Mouse (Mus musculus) liver, adult 2 months (tissue): ENCODE measurements around the gene Hhip. TPM values are rescaled to one million over a fixed set of nuclear protein-coding genes. Genes with fewer than 3 reads are reported as not detected.

Experiments used
- DNase-seq: peaks from one replicate; pipeline ENCODE4 v3.0.0-alpha.2; 2011; ENCODE audit warnings: low read depth, low spot score; ENCODE audit errors: extremely low read depth
- H3K27ac ChIP-seq: fragments of 200-500 bp; replicated peaks from 2 replicates; pipeline ENCODE4 v1.5.1; 2012; ENCODE audit warnings: low read depth, mild to moderate bottlenecking, control low read depth, inconsistent platforms, low read length; ENCODE audit not compliant: insufficient read depth
- H3K27me3 ChIP-seq: fragments of 200-500 bp; 2 replicates; pipeline ENCODE4 v1.6.1; 2012; ENCODE audit warnings: mild to moderate bottlenecking, moderate library complexity, low read length, inconsistent platforms; ENCODE audit not compliant: control insufficient read depth, insufficient read depth
- H3K36me3 ChIP-seq: fragments of 200-500 bp; 2 replicates; pipeline ENCODE4 v1.6.1; 2012; ENCODE audit warnings: low read length, inconsistent platforms; ENCODE audit not compliant: control insufficient read depth, insufficient read depth
- H3K4me1 ChIP-seq: fragments of 200-500 bp; 2 replicates; pipeline ENCODE4 v1.6.1; 2011; ENCODE audit warnings: low read length; ENCODE audit not compliant: control insufficient read depth, insufficient read depth
- H3K4me3 ChIP-seq: fragments of 200-500 bp; 2 replicates; pipeline ENCODE4 v1.5.1; 2011; ENCODE audit warnings: low read depth, mild to moderate bottlenecking, control low read depth, low read length, moderate library complexity; ENCODE audit not compliant: insufficient read depth
- H3K79me2 ChIP-seq: fragments of 200-500 bp; 2 replicates; pipeline ENCODE4 v1.6.1; 2012; ENCODE audit warnings: inconsistent platforms, mild to moderate bottlenecking, low read length, moderate library complexity; ENCODE audit not compliant: control insufficient read depth, insufficient read depth
- H3K9ac ChIP-seq: fragments of 200-500 bp; 2 replicates; pipeline ENCODE4 v1.6.1; 2012; ENCODE audit warnings: low read depth, mild to moderate bottlenecking, control low read depth, inconsistent platforms, low read length
- CTCF ChIP-seq: fragments of 200-500 bp; IDR thresholded peaks from 2 replicates; pipeline ENCODE4 v1.5.1; 2011; ENCODE audit warnings: low read depth, low read length, control low read depth
- POLR2A ChIP-seq: fragments of 200-500 bp; IDR thresholded peaks from 2 replicates; pipeline ENCODE4 v1.6.1; 2011; ENCODE audit warnings: low read length, control low read depth; ENCODE audit not compliant: insufficient read depth; ENCODE audit errors: extremely low read depth
- WGBS: fragments of 180-500 bp; shearing (Covaris S2); methylation state at CpG from one replicate; pipeline ENCODE4 v1.1.7; 2018; 5-methylcytosine and 5-hydroxymethylcytosine counted together
- polyA plus RNA-seq: library from polyadenylated mRNA; depleted of rRNA; stranded (reverse); fragments of >200 nt; gene quantifications from 2 replicates; pipeline ENCODE4 v1.2.3, GENCODE M21; 2012
- total RNA-seq: library from RNA; depleted of rRNA; stranded (reverse); fragments of >200 nt; gene quantifications from 2 replicates; pipeline ENCODE4 v1.2.3, GENCODE M21; 2014

The Hhip gene
- total and polyA plus RNA-seq, 2 experiments, result 0.53 to 2.0 TPM

- no peak overlapping the region for H3K27ac ChIP-seq
- no peaks in the 10 kb centered on the region for H3K79me2 ChIP-seq
- 80% methylated on average over 2 of the region's 2 CpGs for WGBS
- H3K9ac ChIP-seq, result no peak overlapping the region
- no peak overlapping the region for H3K4me3 ChIP-seq
- TF ChIP-seq CTCF (no peak), POLR2A (no peak)
- H3K4me1 ChIP-seq, result no peaks in the 10 kb centered on the region
- no peaks in the 10 kb centered on the region for H3K27me3 ChIP-seq
- H3K36me3 ChIP-seq, result no peaks in the 10 kb centered on the region
- no peak for DNase-seq
These were observed 72.9 kb downstream of the Hhip start for GRCm38 (mm10) chr8:79984946-79985345.

DNA sequence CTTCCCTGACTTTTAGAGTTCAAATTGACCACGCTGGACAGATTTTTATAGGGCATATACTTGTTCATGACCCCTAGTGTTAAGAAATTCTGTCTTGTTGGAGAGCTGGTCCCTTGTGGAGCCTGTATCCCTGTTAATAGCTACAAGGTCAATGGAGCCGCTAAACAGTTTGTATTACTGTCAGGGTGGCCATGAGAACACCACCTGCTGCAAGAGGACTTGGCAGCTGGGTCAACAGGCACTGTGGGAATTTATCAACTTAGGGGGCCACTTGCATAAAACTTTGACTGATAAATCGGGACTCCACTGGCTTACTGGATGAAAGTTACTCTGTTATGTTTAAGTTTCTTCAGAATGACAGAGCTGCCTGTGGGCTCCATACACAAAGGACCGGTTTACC lies 75.7 kb downstream of the Hhip start:
- no peak for DNase-seq
- no peaks in the 10 kb centered on the region for H3K27me3 ChIP-seq
- WGBS, result 38% methylated on average over 4 of the region's 4 CpGs
- H3K79me2 ChIP-seq, result no peaks in the 10 kb centered on the region
- TF ChIP-seq CTCF (no peak), POLR2A (no peak)
- no peaks in the 10 kb centered on the region for H3K36me3 ChIP-seq
- H3K9ac ChIP-seq, result no peak overlapping the region
- no peak overlapping the region for H3K27ac ChIP-seq
- no peak overlapping the region for H3K4me3 ChIP-seq
- H3K4me1 ChIP-seq, result no peaks in the 10 kb centered on the region

GRCm38 (mm10) chr8:79966159-79966558 lies 91.6 kb downstream of the Hhip start:
- WGBS, result 75% methylated on average over 6 of the region's 6 CpGs
- no peaks in the 10 kb centered on the region for H3K79me2 ChIP-seq
- no peaks in the 10 kb centered on the region for H3K36me3 ChIP-seq
- DNase-seq, result no peak
- no peak overlapping the region for H3K9ac ChIP-seq
- H3K27me3 ChIP-seq, result no peaks in the 10 kb centered on the region
- H3K27ac ChIP-seq, result no peak overlapping the region
- no peaks in the 10 kb centered on the region for H3K4me1 ChIP-seq
- no peak overlapping the region for H3K4me3 ChIP-seq
- no peak for TF ChIP-seq CTCF
- no peak for TF ChIP-seq POLR2A

DNA sequence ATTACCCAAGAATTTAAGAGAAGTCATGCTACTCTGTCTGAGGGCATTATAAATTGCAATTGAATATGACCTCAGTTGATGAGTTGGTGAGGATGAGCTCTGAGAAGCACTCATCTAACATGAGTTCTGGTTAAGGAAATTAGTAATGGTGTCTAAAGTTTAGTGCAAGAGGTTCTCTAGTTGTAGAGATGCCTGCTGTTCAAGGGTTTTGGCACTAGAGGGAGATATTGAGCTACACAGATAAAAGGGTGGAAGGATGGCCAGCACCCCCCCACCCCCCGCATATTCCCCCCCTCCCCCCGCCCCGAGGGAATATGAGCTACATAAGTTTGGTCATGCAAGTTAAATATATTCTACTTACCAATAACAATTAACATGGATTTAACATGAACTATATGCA lies 104.9 kb downstream of the Hhip start:
- Histone ChIP-seq H3K4me3 (no peak overlapping the region), H3K4me1 (no peaks in the 10 kb centered on the region), H3K79me2 (no peaks in the 10 kb centered on the region), H3K9ac (no peak overlapping the region), H3K36me3 (no peaks in the 10 kb centered on the region), H3K27me3 (no peaks in the 10 kb centered on the region), H3K27ac (no peak overlapping the region)
- peak; percentile 18; the same call in 1 of the 2 replicates for TF ChIP-seq CTCF
- TF ChIP-seq POLR2A, result no peak
- peak; percentile 21 for DNase-seq
- WGBS, result 22% methylated on average over 3 of the region's 3 CpGs

DNA sequence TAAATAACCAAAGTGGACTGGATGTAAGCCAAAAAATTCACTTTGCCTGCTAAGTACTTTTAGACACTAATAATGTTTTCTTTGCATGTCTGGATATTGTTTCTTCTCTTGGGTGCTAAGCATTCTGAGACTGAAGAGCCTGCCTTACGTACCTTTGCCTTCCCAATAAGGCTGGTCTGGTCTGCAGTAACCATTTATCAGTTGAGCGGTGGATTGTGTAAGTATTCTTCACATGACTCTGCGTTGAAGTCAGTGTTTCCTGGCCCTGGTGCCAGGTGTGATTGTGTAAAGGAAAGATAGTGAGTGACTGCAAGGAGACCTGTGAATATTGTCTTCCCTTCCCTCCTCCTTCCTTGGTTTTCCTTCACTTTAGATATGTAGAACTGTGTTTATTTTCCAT lies 107.4 kb downstream of the Hhip start:
- TF ChIP-seq POLR2A, result no peak
- TF ChIP-seq CTCF, result no peak
- 75% methylated on average over 3 of the region's 3 CpGs for WGBS
- H3K9ac ChIP-seq, result no peak overlapping the region
- no peaks in the 10 kb centered on the region for H3K4me1 ChIP-seq
- no peaks in the 10 kb centered on the region for H3K27me3 ChIP-seq
- no peak overlapping the region for H3K27ac ChIP-seq
- no peaks in the 10 kb centered on the region for H3K79me2 ChIP-seq
- no peak overlapping the region for H3K4me3 ChIP-seq
- no peaks in the 10 kb centered on the region for H3K36me3 ChIP-seq
- no peak for DNase-seq

GRCm38 (mm10) chr8:79945501-79946076 lies 112.2 kb downstream of the Hhip start:
- H3K4me3 ChIP-seq, result no peak overlapping the region
- H3K27me3 ChIP-seq, result no peaks in the 10 kb centered on the region
- H3K27ac ChIP-seq, result no peak overlapping the region
- peak; percentile 21 for DNase-seq
- no peaks in the 10 kb centered on the region for H3K36me3 ChIP-seq
- H3K9ac ChIP-seq, result no peak overlapping the region
- 55% methylated on average over 9 of the region's 9 CpGs for WGBS
- TF ChIP-seq CTCF (no peak), POLR2A (no peak)
- H3K79me2 ChIP-seq, result no peaks in the 10 kb centered on the region
- no peaks in the 10 kb centered on the region for H3K4me1 ChIP-seq
